Mouse (Mus musculus) heart, postnatal 0 days (tissue): ENCODE data around the gene Zcchc17.

ENCODE experiments used
- CTCF ChIP-seq: IDR thresholded peaks from 2 replicates; pipeline ENCODE4 v1.5.1; 2016; ENCODE audit warnings: antibody characterized with exemption, control low read depth, low read depth
- EP300 ChIP-seq: IDR thresholded peaks from 2 replicates; pipeline ENCODE4 v1.6.1; 2016; ENCODE audit warnings: antibody characterized with exemption, low read depth

DNA sequence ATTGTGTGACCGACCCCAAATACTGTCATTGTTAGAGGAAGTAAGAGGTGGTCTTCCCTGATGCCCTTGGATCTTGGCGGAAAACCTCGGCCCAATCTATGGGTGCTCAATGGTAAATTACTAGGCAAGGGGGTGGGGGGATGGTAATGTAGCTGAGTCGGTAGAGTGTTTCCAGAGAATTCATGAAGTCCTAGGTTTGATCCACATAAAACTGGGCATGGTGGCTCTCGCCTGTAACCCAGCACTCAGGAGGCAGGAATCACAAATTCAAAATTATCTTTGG lies 84.0 kb downstream of the Zcchc17 start:
- TF ChIP-seq CTCF (no peak), EP300 (no peak)
